Mouse (Mus musculus): ENCODE results near the gene Atp1a2. TPM values are rescaled to one million over a fixed set of nuclear protein-coding genes. Genes with fewer than 3 reads are reported as not detected.

Gene Atp1a2
- polyA plus RNA-seq, 1 experiment from 2014 or later, result 2.3 TPM

DNA sequence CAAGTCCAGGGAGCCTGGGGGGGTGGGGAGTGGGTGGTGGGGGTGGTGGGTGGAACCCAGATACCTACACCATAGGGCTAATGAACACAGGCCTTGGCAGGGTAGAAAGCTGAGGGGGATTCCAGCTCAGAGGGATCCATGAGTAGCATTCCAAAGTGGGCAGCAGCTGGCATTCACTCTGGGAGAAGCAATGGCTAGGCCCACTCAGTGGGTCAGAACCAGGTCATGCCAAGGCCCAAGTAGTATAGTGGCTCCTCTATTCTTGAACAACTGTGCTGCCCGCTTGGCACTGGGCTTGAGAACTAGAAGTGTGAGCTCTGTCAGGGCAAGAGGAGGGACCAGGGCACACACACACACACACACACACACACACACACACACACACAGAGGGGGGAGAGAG is 10.5 kb upstream of the Atp1a2 start:
- Histone ChIP-seq H3K36me3 (no peaks in the 10 kb centered on the region), H3K4me1 (replicated peaks) (peaks cover 75% of the 10 kb centered on the region), H3K4me3 (no peak overlapping the region), H3K27ac (peak overlapping the region; percentile 74), H3K27me3 (ENCODE audit: insufficient read depth, poor library complexity, severe bottlenecking) (peaks cover 12% of the 10 kb centered on the region; the same call in 1 of the 2 replicates), H3K9me3 (no peaks in the 10 kb centered on the region)
- WGBS, result 100% methylated on average over 1 of the region's 1 CpGs
- no peak for DNase-seq (ENCODE audit: low spot score)

DNA sequence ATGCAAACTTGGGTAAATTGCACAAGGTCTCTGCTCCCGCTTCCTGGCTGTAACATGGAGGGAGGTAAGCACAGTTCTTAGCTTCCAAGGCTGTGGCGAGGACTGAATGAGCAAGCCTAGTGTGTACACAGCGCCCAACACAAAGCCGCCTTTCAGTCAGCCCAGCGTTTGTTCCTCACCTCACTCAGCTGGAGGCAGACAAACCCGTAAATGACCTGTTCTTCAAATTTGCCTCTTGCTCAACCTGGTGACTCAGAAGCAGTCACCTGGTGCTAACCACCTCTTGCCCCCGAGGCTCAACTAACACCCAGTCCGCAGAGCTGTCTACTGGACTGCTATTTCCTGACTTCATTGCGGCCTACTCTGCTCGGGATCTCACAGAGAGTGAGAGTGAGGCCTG is 10.1 kb upstream of the Atp1a2 start:
- Histone ChIP-seq H3K4me1 (replicated peaks) (peaks cover 75% of the 10 kb centered on the region), H3K9me3 (no peaks in the 10 kb centered on the region), H3K27ac (peak overlapping the region; percentile 74), H3K4me3 (no peak overlapping the region), H3K36me3 (no peaks in the 10 kb centered on the region), H3K27me3 (ENCODE audit: insufficient read depth, poor library complexity, severe bottlenecking) (peaks cover 11% of the 10 kb centered on the region; the same call in 1 of the 2 replicates)
- DNase-seq (ENCODE audit: low spot score), result no peak
- 60% methylated on average over 10 of the region's 10 CpGs for WGBS

DNA sequence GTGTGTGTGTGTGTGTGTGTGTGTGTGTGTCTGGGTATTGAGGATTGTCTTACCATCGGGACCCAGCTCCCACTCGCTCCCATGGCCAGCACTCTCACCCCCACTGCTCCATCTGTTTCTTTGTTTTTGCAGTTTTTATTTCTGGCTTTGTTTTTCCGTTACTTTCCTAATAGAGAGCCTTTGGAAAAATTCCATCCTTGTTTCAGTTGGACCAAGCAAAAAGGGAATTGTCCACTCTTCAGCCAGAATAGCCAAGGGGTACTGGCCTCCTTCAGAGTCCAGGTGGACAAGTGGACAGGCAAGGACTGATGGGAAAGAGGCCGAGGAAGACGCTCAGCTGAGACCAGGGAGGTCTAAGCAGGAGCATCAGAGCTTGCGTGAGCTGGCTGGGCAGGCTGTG is 9.0 kb upstream of the Atp1a2 start:
- H3K27me3 ChIP-seq (ENCODE audit: insufficient read depth, poor library complexity, severe bottlenecking), result peaks cover 11% of the 10 kb centered on the region; the same call in 1 of the 2 replicates
- no peak for DNase-seq (ENCODE audit: low spot score)
- 83% methylated on average over 6 of the region's 6 CpGs for WGBS
- no peaks in the 10 kb centered on the region for H3K9me3 ChIP-seq
- no peaks in the 10 kb centered on the region for H3K36me3 ChIP-seq
- no peak overlapping the region for H3K4me3 ChIP-seq
- peaks cover 76% of the 10 kb centered on the region for H3K4me1 ChIP-seq (replicated peaks)
- H3K27ac ChIP-seq, result peak overlapping the region; percentile 62

DNA sequence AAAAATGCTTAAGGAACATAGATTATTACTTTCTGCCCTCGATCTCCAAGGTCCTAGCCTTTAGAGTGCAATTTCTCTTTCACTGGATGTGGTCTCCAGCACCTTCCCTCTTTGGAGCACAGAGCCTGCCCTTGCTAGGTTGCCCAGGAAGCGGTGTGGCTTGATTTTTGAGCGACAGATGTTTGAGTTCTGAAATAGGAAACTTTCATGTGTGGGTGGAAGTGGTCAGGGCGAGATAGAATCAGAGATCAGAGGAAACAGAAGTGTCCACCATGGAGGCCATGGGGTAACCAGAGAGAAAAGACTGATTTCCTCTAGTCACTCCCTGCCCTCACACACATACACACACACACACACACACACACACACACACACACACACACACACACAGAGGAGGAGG is 8.3 kb upstream of the Atp1a2 start:
- no peaks in the 10 kb centered on the region for H3K36me3 ChIP-seq
- DNase-seq (ENCODE audit: low spot score), result no peak
- no peak overlapping the region for H3K4me3 ChIP-seq
- peaks cover 76% of the 10 kb centered on the region for H3K4me1 ChIP-seq (replicated peaks)
- H3K9me3 ChIP-seq, result no peaks in the 10 kb centered on the region
- peaks cover 8% of the 10 kb centered on the region; the same call in 1 of the 2 replicates for H3K27me3 ChIP-seq (ENCODE audit: insufficient read depth, poor library complexity, severe bottlenecking)
- WGBS, result 79% methylated on average over 4 of the region's 4 CpGs
- peak overlapping the region; percentile 29; the same call in 1 of the 2 replicates for H3K27ac ChIP-seq

DNA sequence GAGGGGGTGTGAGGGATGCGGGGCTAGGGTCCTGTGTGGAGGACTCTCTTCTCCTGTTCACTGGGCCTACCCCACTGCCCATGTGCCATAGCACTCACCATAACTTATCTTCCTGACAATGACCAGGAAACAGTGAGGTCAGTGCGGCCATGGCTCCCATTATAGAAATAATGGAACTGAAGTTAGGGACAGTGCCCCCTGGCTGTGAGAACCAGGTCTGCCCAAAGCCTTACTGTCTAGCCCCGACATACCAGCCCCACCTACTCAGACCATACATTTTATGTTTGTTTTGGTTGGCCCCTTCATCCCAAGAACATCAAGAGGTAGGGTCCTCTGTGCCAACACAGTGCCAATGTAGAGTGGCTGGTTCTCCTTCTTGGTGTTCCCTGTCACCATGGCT is 7.8 kb upstream of the Atp1a2 start:
- peaks cover 8% of the 10 kb centered on the region; the same call in 1 of the 2 replicates for H3K27me3 ChIP-seq (ENCODE audit: insufficient read depth, poor library complexity, severe bottlenecking)
- DNase-seq (ENCODE audit: low spot score), result no peak
- no peak overlapping the region for H3K4me3 ChIP-seq
- WGBS, result 80% methylated on average over 3 of the region's 3 CpGs
- H3K27ac ChIP-seq, result peak overlapping the region; percentile 29; the same call in 1 of the 2 replicates
- no peaks in the 10 kb centered on the region for H3K36me3 ChIP-seq
- H3K4me1 ChIP-seq (replicated peaks), result peaks cover 78% of the 10 kb centered on the region
- H3K9me3 ChIP-seq, result no peaks in the 10 kb centered on the region

DNA sequence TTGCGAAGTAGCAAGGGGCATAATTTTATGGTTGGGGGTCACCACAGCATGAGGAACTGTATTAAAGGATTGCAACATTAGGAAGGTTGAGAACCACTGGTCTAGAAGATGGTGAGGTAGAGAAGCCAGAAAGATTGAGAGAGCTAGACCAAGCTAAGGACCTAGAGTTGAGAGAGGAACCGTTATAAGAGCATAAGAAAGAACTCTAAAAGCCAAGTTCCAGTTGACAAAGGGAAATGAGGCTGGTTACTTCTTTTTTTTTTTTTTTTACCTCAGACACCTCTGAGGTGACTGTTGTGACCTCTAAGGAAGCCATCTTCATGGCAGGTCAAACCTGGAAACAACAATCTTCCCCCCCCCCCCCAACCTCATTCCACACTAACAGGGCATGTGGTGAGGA is 7.3 kb upstream of the Atp1a2 start:
- H3K4me3 ChIP-seq, result no peak overlapping the region

DNA sequence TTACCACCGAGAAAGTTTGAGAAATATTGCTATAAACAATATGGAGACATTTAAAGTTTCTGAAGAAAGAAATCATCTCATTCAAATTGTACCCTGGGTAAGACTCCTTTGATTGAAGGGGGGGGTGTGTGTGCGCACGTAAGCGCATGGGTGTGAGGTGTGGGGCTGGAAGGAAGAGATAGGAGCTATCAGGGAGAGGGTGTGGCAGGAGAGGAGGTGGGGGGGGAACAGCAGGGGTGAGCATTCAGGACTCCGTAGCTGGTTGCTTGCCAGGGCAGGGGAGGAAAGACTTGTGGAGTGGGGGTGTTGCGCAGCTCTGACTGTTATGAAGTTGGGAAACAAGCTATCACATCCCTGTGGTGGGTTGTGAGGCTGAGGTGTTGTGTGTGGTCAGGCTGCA is 6.6 kb upstream of the Atp1a2 start:
- no peak for DNase-seq (ENCODE audit: low spot score)
- H3K4me3 ChIP-seq, result no peak overlapping the region
- no peaks in the 10 kb centered on the region for H3K36me3 ChIP-seq
- peaks cover 78% of the 10 kb centered on the region for H3K4me1 ChIP-seq (replicated peaks)
- H3K27ac ChIP-seq, result no peak overlapping the region
- H3K9me3 ChIP-seq, result no peaks in the 10 kb centered on the region
- 72% methylated on average over 6 of the region's 6 CpGs for WGBS
- peaks cover 16% of the 10 kb centered on the region for H3K27me3 ChIP-seq (ENCODE audit: insufficient read depth, poor library complexity, severe bottlenecking)

More for the DNA sequence above, 7.3 kb upstream of the Atp1a2 start:
- no peaks in the 10 kb centered on the region for H3K9me3 ChIP-seq
- no peak overlapping the region for H3K27ac ChIP-seq
- peaks cover 11% of the 10 kb centered on the region for H3K27me3 ChIP-seq (ENCODE audit: insufficient read depth, poor library complexity, severe bottlenecking)
- WGBS, result 95% methylated on average over 2 of the region's 2 CpGs
- no peak for DNase-seq (ENCODE audit: low spot score)
- peaks cover 79% of the 10 kb centered on the region for H3K4me1 ChIP-seq (replicated peaks)
- no peaks in the 10 kb centered on the region for H3K36me3 ChIP-seq

DNA sequence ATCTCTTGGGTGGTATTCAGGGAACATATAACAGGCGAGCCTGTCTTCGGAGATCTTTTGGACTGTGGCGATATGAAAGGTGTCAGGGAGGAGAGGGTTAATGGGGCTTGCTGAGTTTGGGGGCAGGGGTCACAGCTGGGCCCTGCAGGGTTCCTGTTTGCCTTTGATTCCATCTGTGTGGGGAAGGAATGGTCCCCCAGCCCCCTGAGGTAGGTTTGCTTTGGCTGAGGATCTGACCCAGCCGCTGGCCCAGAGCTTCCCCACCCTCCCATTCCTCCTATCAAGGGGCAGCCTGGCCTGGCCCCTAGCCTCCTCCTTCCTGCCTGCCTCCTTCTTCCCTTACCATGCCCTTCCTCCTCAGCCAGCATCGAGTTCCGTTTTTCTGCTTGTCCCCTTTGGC is 5.0 kb upstream of the Atp1a2 start:
- Histone ChIP-seq H3K36me3 (no peaks in the 10 kb centered on the region), H3K4me1 (replicated peaks) (peaks cover 79% of the 10 kb centered on the region), H3K9me3 (no peaks in the 10 kb centered on the region), H3K27me3 (ENCODE audit: insufficient read depth, poor library complexity, severe bottlenecking) (peaks cover 26% of the 10 kb centered on the region), H3K27ac (peak overlapping the region; percentile 77), H3K4me3 (peak overlapping the region; percentile 18)
- WGBS, result 4% methylated on average over 6 of the region's 6 CpGs
- peak; percentile 77 for DNase-seq (ENCODE audit: low spot score)

DNA sequence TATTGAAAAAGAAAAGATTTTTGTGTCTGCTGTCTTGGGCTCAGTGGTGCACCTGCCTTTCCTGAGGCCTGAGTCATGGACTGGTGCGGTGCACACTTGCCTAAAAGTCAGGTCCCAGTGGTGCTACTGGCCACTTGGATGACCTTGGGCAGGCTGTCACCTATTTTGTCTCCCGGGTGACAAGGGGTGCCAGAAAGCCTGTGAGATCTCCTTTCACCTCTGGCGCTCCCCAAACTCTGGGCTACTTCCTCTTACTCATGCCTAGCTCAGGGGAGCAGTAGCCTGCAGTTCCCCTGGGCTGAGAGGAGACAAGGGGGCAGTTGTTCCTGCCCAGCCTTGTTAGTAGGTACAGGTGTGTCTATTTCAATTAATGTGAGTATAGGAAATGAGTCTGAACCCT is 4.4 kb upstream of the Atp1a2 start:
- 46% methylated on average over 3 of the region's 3 CpGs for WGBS

DNA sequence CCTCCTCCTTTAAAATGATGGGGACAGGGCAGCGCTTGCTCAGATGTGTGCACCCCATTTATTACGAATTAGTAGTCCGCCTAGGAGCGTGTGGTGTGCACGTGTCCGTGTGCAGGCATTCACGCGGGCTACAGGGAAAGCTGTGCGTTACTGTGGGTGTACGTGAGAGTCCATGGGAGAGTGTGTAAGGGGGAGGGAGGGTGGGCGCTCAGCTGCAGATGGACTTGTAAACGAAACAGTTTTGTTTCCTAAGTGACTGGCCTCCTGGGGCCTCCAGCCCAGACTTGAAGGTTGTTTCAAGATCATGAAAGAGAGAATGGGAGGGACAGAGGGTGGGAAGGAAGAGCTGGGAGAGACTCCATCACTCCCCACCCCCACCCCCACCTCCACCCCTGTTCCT is 3.3 kb upstream of the Atp1a2 start:
- Histone ChIP-seq H3K27ac (peak overlapping the region; percentile 62), H3K4me1 (replicated peaks) (peaks cover 85% of the 10 kb centered on the region), H3K36me3 (no peaks in the 10 kb centered on the region), H3K9me3 (no peaks in the 10 kb centered on the region), H3K27me3 (ENCODE audit: insufficient read depth, poor library complexity, severe bottlenecking) (peaks cover 37% of the 10 kb centered on the region), H3K4me3 (no peak overlapping the region)
- no peak for DNase-seq (ENCODE audit: low spot score)
- WGBS, result 41% methylated on average over 12 of the region's 12 CpGs

More for the DNA sequence above, 4.4 kb upstream of the Atp1a2 start:
- DNase-seq (ENCODE audit: low spot score), result no peak
- no peaks in the 10 kb centered on the region for H3K36me3 ChIP-seq
- peak overlapping the region; percentile 77 for H3K27ac ChIP-seq
- H3K4me3 ChIP-seq, result no peak overlapping the region
- no peaks in the 10 kb centered on the region for H3K9me3 ChIP-seq
- H3K27me3 ChIP-seq (ENCODE audit: insufficient read depth, poor library complexity, severe bottlenecking), result peaks cover 26% of the 10 kb centered on the region
- H3K4me1 ChIP-seq (replicated peaks), result peaks cover 82% of the 10 kb centered on the region

DNA sequence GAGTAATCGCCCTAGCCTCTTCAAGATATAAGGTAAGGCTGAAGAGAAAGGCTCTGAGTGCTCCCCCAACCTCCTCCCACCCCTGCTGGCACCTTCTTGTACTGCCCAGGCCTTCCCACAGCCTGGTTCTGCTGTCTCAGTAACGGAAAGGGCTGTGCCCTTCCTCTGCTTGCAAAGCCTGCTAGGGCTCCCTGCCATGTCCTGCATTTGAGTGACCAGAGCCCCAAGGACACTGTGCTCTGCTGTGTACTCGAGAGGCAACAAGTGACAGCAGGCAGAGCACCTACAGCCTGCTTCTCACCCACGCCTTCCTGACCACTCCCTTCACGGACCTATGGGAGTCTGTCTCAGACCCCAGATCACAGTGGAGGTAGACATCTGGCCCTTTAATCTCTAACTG is 2.4 kb upstream of the Atp1a2 start:
- no peaks in the 10 kb centered on the region for H3K36me3 ChIP-seq
- peak overlapping the region; percentile 62 for H3K27ac ChIP-seq
- no peak for DNase-seq (ENCODE audit: low spot score)
- peaks cover 89% of the 10 kb centered on the region for H3K4me1 ChIP-seq (replicated peaks)
- H3K4me3 ChIP-seq, result no peak overlapping the region
- peaks cover 37% of the 10 kb centered on the region for H3K27me3 ChIP-seq (ENCODE audit: insufficient read depth, poor library complexity, severe bottlenecking)
- no peaks in the 10 kb centered on the region for H3K9me3 ChIP-seq
- 57% methylated on average over 5 of the region's 5 CpGs for WGBS

DNA sequence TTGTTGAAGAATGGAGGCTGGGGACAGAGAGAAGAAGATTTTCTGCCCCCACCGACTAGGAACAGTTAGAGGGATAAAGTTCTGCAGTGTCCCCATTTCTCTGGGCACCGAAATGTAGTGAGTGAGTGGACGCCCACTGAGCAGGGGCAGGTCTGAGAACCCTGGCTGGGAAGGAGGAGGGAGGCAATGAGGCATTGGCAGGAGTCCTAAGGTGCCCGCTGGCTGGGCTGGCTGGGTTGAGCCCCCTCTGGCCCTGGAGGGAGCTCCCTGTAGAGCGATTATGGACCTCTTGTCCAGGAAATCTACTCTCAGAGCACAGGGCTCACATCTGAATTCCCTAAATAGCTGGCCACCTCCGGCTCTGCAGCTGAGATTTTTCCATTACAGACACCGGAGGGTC is 1.7 kb upstream of the Atp1a2 start:
- WGBS, result 52% methylated on average over 7 of the region's 7 CpGs

DNA sequence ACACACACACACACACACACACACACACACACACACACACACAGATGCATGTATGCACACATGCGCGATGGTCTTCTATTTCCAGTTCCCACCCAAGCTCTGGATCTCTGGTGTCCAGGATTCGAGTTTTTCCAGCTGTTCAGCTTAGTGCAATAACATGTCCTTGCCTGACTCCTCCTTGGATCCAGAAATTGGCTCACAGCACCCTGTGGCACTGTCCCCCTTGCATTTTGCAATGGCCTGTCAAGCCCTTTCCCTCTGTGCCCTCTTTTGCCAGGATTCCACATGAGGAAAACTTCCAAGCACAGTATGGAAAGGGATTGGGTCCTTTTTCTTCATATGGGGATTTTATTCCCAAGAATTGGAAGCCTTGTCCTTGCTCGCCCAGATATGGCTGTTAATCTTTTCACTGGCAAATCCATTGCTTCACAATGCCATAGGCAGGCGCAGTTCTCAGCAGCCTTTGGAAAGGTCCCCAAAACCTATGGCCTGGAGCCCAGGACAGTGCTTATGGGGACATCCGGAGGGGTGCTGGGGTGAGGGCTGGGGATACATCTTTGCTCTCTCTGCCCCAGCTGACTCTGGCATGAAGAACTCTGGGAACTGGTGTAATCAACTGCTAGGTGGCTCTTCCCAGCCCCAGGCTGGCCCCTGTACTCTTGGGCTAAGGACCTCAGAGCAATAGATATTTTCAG is 901 bp downstream of the Atp1a2 start:
- Histone ChIP-seq H3K27me3 (ENCODE audit: insufficient read depth, poor library complexity, severe bottlenecking) (peaks cover 37% of the 10 kb centered on the region), H3K4me1 (replicated peaks) (peaks cover 67% of the 10 kb centered on the region), H3K9me3 (no peaks in the 10 kb centered on the region), H3K4me3 (peak overlapping the region; percentile 34; the same call in 1 of the 2 replicates), H3K27ac (peak overlapping the region; percentile 79), H3K36me3 (no peaks in the 10 kb centered on the region)
- 80% methylated on average over 6 of the region's 6 CpGs for WGBS
- DNase-seq (ENCODE audit: low spot score), result no peak

More for the DNA sequence above, 1.7 kb upstream of the Atp1a2 start:
- no peaks in the 10 kb centered on the region for H3K9me3 ChIP-seq
- H3K4me3 ChIP-seq, result no peak overlapping the region
- peaks cover 37% of the 10 kb centered on the region for H3K27me3 ChIP-seq (ENCODE audit: insufficient read depth, poor library complexity, severe bottlenecking)
- DNase-seq (ENCODE audit: low spot score), result no peak
- H3K4me1 ChIP-seq (replicated peaks), result peaks cover 86% of the 10 kb centered on the region
- peak overlapping the region; percentile 3; the same call in 1 of the 2 replicates for H3K27ac ChIP-seq
- H3K36me3 ChIP-seq, result no peaks in the 10 kb centered on the region

Measured in hindbrain, embryonic 10.5 days (tissue).